Mouse (Mus musculus) left cerebral cortex, adult 18-20 months (tissue): Measurements from ENCODE around the gene Wnt7b. TPM values are rescaled to one million over a fixed set of nuclear protein-coding genes. Genes with fewer than 3 reads are reported as not detected.
A peak's percentile ranks its signal among the peaks of the same experiment; 100 is the strongest.

ENCODE experiments used
- DNase-seq, 2 experiments: peaks; one replicate each; pipeline ENCODE4 v3.0.0; 2021 to 2022; ENCODE audit warnings: low spot score in 2 of 2, mixed read lengths in 1 of 2
- long read RNA-seq, 2 experiments: library from polyadenylated mRNA; stranded (forward); transcript quantifications; one replicate each; pipeline ENCODE4 v2.0.0; 2021
- total RNA-seq, 2 experiments: library from RNA; stranded (reverse); gene quantifications; 2 replicates each; pipeline ENCODE4 v1.2.3; 2021

Wnt7b gene
- total RNA-seq: 10 to 100 TPM; 32.9 to 37.5 TPM
- long read RNA-seq, experiment 1, transcript Wnt7b-202 (4 exons, 3,134 nt): minor isoform, 9 of 50 reads
- long read RNA-seq, experiment 1, transcript Wnt7b-204 (4 exons, 2,521 nt): major isoform, 22 of 50 reads
- long read RNA-seq, experiment 1, partial matches to known transcripts: 1 of 50 reads
- long read RNA-seq, experiment 1, other reads (novel, unspliced or antisense): 14 of 50 reads
- long read RNA-seq, experiment 2, transcript Wnt7b-204 (4 exons, 2,521 nt): major isoform, 22 of 60 reads
- long read RNA-seq, experiment 2, transcript Wnt7b-202 (4 exons, 3,134 nt): minor isoform, 14 of 60 reads
- long read RNA-seq, experiment 2, partial matches to known transcripts: 17 of 60 reads
- long read RNA-seq, experiment 2, other reads (novel, unspliced or antisense): 4 of 60 reads

- DNase-seq: no peak
Measured at GRCm38 (mm10) chr15:85582356-85582910, at the start of gene Wnt7b. Gene Wnt7b (minus strand): TSS chr15:85582473.

DNA sequence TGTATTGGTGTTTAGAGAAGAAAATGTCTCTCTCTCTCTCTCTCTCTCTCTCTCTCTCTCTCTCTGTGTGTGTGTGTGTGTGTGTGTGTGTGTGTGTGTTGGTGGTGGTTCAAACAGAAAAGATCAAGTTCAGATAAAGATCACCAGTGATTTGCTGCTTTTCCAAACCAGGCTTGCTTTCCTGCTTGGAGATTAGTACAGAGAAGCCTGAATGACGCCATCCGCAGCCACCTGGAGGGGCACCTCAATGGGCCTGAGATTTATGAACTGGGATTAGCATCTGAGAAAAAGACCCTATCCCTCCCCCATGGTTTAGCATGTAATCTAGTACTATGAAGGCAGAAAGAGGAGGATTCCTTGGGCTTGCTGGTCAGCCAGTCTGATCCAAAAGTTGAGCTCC lies 49.3 kb upstream of the Wnt7b start:
- no peak for DNase-seq

- DNase-seq: no peak
Measured at GRCm38 (mm10) chr15:85629924-85630545, 47.8 kb upstream of the Wnt7b start.

GRCm38 (mm10) chr15:85625666-85626279 lies 43.5 kb upstream of the Wnt7b start:
- DNase-seq: peak; percentile 55 to 62

DNA sequence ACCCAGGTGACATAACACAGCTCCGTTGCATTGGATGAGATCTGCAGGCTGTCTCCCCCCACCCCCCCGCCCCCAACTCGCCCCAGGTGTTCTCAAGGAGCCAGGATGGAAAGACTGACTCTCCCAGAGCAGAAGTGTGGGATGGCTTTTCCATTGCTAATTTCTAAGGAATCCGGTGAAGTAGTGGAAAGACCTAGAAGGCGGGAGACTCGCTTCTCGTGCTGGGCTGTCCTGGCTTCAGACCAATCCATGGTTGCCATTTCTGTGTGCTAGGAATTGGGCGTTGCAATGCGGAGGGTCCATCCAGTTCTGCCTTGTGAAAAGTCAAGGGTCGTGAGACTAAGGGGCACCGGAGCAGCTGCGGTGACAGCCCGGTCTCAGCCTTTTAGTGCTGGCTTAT lies 39.9 kb upstream of the Wnt7b start:
- DNase-seq: no peak

DNA sequence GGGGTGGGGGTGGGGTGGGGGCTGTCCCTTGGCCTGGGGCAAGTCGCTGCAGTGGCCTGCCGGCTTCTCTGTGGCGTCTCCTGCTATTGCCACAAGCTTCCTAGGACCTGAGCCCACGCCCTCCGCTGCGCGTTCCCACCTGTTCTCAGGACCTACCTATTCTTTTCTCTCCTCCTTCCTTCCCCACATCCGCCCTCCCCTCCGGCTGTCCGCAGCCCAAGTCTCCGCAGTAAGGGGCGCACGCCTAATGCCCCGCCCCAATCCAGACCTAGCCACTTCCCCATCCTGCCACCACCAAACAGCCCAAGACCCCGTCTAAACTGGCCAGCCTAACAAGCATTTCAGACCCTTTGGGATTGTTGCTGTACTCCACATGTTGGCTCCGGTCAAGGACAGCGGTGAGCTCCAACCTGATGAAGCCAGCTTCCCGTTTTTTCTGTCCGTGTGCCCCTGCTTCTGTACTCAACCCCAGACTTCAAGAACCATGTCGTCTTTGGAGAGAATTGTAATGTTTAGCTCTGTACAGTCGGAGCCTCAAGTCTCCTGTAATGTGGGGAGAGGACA lies 33.3 kb upstream of the Wnt7b start:
- DNase-seq: no peak

DNA sequence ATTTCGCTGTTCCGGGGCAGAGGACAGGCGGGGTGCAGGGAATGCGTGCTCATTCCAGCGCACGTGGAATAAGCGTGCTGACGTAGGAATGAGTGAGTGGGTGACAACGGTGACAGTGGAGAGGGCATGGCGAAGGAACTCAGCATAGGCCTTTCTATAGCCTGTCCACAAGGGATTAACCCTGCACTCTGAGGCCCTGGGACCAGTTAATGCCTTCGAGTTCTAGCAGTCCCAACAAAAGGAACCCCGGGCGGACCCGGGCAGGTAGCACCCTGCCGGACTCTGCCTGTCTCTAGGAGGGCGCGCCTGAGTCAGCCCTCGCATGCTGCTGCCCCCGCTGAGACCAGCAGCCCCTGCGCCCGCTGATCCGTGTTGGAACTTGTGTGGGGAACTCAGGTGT lies 32.8 kb upstream of the Wnt7b start:
- no peak for DNase-seq

GRCm38 (mm10) chr15:85613358-85614266 lies 31.3 kb upstream of the Wnt7b start:
- DNase-seq: peak in 1 of 2 experiments; percentile 64

DNA sequence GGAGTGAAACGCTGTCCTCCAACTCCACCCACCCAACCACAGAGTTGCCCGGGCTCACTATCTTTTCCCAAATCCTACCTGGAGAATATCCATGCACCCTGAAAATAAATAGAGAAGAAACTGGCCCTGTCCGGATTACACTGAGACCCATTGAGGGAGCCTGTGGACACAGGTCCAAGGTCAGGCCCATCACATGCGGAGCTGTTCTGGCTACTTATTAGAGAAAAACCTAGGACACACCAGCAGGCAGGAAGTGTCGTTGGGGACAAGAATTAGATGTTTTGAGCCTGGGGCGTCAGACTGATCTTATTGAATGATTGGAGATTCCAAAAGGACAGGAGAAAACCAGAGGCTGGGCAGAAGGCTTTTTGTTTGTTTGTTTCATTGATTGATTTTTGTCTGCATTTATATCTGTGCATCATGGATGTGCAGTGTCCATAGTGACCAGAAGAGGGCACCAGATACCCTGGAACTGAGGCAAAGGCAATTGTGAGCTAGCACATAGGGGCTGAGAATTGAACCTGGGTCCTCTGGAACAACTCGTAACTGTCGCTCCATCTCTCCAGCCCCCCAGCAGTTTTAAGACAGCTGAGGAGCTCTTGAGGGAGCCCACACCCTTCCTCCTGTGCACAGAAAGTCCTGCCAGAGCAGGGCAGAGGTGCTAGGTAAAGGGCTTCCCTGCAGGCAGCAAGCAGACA lies 30.5 kb upstream of the Wnt7b start:
- DNase-seq: peak in 1 of 2 experiments; percentile 61

DNA sequence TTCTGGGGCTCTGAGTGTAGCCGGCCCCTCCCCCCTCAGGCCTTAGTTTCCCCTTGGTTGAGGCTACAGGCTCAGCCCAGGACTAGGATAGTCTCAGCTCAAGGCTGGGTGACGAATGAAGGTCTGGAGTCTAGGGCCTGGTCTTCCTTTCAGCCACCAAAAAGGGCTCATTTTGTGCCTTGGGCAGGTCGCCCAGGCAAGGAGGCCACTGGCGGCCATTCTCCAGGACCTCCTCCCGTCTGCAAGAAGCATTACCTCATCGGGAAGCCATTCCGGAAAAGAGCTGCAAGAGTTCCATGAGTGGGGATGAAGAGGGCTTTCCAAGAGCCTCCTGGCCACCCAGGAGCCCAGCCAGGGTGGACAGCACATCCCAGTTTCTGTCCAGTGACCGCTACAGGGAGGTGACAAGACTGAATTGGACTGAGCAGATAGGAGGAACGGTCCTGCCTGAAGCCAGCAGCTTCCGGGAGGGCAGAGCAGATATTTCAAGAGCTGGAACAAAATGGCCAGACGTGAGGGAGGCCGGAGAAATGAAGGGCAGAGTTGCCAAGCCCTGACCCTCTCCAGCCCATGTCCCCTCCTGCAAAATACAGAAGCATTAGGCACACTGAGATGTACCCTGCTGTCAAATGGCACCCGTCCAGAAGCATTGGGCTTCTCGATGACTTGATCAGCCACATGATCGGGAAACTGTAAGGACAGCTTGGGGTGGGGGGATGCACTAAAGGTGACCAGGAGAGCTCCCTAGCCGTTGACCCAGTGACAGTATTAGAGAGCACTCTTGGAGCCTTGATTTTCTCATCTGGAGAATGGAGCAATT lies 29.6 kb upstream of the Wnt7b start:
- DNase-seq: no peak

DNA sequence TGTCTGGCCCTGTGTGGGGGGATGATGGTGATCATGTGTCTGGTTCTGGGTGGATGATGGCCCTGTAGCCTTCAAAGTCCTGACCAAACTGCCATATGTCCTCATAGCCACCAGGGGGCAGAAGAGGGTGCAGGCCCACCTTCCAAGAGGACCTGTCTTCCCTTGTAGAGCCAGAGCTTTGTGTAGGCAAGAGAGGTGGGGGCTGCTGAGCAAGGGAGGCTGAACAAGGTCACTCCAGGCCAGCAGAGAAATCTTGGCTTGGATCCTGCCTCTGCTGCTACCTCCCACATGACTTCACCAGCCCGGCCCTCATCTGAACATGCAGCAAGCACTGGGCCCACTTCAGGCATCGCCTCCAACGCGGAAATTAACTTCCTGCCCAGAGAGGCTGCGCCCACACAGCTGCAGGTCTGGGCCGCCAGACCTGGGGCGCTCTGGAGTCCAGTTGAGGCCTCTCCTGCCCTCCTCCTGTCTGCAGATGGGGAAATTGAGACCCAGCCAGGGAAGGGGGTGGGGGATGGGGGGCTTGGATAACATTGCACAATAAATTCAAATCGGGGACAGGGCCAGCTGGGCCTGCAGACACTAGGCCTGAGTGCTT lies 28.4 kb upstream of the Wnt7b start:
- DNase-seq: peak; percentile 78 to 83

DNA sequence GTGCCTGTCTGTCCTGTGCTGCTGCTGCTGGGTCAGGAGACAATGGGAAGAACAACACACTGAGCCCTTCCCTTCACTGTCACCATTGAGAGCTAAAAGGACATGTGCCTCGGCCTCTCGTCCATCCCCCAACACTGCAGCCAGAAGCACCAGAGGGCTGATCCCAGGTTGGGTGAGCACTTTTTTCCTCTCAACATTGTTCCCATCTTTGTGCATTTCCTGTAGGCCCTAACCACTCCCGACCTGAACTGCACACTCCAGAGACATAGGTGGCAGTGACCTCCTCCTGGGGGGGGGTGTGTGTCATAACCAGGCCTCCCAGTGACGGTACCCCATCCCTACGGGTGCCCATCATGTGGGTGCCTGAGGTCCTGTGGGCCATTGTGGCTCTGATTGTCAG lies 27.8 kb upstream of the Wnt7b start:
- no peak for DNase-seq

GRCm38 (mm10) chr15:85609266-85610004 lies 27.2 kb upstream of the Wnt7b start:
- no peak for DNase-seq

DNA sequence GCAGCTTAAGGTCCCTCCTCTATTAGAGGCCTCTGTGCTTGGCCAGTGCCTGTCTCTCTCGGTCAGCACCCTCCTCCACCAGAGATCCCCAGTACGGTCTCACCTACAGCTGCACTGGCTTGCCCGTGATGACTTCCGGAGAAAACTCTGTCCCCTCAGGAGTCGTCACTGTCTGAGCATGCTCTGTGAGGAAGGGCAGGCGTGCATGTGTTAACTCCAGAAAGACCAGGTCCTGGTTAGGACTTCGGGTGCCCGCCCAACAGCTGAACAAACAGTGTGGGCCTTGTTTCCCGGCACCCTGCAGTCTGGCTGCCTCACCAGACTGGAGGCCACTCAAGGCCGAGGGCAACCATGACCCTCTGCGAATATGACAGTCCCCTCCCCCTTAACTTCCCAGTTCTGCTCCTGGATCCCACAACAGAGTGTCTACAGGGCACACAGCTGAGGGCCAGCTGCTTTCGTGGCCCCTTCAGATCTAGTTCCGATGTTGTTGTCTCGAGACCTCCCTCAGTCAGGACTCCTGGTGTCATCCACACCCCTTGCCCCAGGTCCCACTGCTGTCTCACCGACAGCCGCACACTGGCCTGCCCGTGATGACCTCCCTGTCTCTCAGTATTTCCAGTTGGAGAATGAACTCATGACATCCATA lies 23.8 kb upstream of the Wnt7b start:
- peak in 1 of 2 experiments; percentile 12 for DNase-seq

- no peak for DNase-seq
Measured at GRCm38 (mm10) chr15:85604938-85605337, 22.7 kb upstream of the Wnt7b start.

DNA sequence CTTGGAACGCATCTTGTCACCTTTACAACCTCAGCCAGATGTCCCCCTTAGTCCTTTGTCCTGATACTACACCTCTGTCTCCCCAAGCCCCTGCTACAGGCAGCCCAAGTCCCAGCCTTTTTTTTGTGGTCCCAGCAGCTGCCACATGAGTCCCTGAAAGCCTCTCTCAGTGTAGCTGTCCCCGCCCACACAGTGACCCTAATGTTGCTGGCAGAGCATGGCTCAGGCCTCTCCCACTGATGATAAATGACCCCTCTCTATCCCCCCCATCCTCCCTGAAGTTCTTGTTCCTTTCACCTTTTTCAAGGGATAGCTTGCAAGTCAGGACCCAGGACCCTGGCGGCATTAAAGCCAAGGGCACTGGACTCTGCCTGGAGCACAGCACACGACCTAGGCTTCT lies 22.2 kb upstream of the Wnt7b start:
- DNase-seq: no peak

DNA sequence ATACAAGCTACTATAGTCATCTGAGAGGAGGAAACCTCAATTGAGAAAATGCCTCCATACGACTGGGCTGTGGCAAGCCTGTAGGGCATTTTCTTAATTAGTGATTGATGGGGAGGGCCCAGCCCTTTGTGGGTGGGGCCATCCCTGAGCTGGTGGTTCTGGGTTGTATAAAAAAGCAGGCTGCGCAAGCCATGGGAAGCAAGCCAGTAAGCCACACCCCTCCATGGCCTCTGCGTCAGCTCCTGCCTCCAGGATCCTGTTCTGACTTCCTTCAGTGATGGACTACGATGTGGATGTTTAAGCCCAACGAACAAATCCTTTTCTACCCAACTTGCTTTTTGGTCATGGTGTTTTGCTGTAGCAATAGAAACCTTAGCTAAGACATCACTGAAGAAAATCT lies 21.1 kb upstream of the Wnt7b start:
- DNase-seq: no peak
